19 mouse cellular contexts compared by ENCODE assay signal in the genomic region with DNA sequence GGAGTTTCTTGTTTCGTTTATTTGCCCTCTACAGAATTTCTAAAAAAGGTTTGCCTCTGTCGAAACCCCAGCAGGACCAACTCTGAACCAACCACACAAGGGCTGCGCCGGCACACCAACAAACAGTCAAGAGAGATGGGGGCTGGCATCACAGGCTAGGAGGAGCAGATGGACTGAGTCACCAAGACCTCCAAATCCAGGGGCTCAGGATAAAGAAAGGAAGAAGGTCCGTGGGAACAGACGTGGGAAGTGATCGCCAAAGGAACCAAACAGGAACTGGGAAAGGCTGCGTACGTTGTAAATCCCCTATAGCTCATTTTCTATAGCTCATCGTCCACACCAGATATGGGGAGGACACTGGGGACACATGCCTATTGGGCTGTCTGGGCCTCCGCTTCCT. TPM values are rescaled to one million over a fixed set of nuclear protein-coding genes. Genes with fewer than 3 reads are reported as not detected.
"Had no signal": no experiment of that assay in that cellular context is flagged by ENCODE, and none has a peak within 500 bp of the region (broad histone marks: within the 10 kb centered on the region; RNA-seq: fewer than 3 reads in every experiment).

No protein-coding gene starts in this region.

- H3K27me3 ChIP-seq: liver, embryonic 15.5 days; lung, embryonic 15.5 days; midbrain, embryonic 12.5 days; midbrain, embryonic 15.5 days; neural tube, embryonic 12.5 days; stomach, embryonic 15.5 days had no signal

- H3K36me3 ChIP-seq: liver, embryonic 15.5 days; lung, embryonic 15.5 days; midbrain, embryonic 12.5 days; midbrain, embryonic 15.5 days; neural tube, embryonic 12.5 days; stomach, embryonic 15.5 days had no signal

- ATAC-seq: liver, postnatal 0 days; lung, postnatal 0 days; midbrain, embryonic 15.5 days had no signal

- H3K4me1 ChIP-seq: liver, embryonic 15.5 days; lung, embryonic 15.5 days; megakaryocyte, embryonic 14.5 days; midbrain, embryonic 12.5 days; midbrain, embryonic 15.5 days; neural tube, embryonic 12.5 days; stomach, embryonic 15.5 days had no signal

- H3K27ac ChIP-seq: liver, embryonic 15.5 days; lung, embryonic 15.5 days; macrophage; midbrain, embryonic 12.5 days; midbrain, embryonic 15.5 days; neural tube, embryonic 12.5 days; stomach, embryonic 15.5 days; stomach, postnatal 0 days had no signal

- H3K4me3 ChIP-seq: liver, embryonic 15.5 days; lung, embryonic 15.5 days; megakaryocyte, embryonic 14.5 days; midbrain, embryonic 12.5 days; midbrain, embryonic 15.5 days; neural tube, embryonic 12.5 days; stomach, embryonic 15.5 days had no signal

- H3K9ac ChIP-seq: liver, embryonic 15.5 days; liver, postnatal 0 days; lung, embryonic 15.5 days; midbrain, embryonic 12.5 days; midbrain, embryonic 15.5 days; neural tube, embryonic 12.5 days; stomach, embryonic 15.5 days had no signal

- H3K4me2 ChIP-seq: liver, embryonic 15.5 days; lung, embryonic 15.5 days; midbrain, embryonic 12.5 days; midbrain, embryonic 15.5 days; neural tube, embryonic 12.5 days; stomach, embryonic 15.5 days had no signal

- DNase-seq: liver, postnatal 0 days; lung, adult 2 months; lung, postnatal 14 days; lung, postnatal 36 days; right cerebral cortex, postnatal 14 days; thymus, adult 2 months; thymus, postnatal 25 days had no signal

- H3K9me3 ChIP-seq: lung, embryonic 15.5 days; midbrain, embryonic 12.5 days; midbrain, embryonic 15.5 days; neural tube, embryonic 12.5 days; stomach, embryonic 15.5 days had no signal

RNA-seq across cellular contexts. Expression of gene Npas2, which starts 13.7 kb away (rescaled TPM):
- total RNA-seq: monocyte, adult 5-6 weeks; neutrophil, adult 5-6 weeks had no signal
- polyA plus RNA-seq: midbrain, embryonic 12.5 days had no signal
